Comparison of ENCODE assay signal across 13 mouse cellular contexts in genomic region chr5:98293049-98293715, GRCm38 (mm10). TPM values are rescaled to one million over a fixed set of nuclear protein-coding genes. Genes with fewer than 3 reads are reported as not detected.
DNase-seq lines count a peak whose midpoint lies in the region; ATAC-seq and TF ChIP-seq lines count a peak whose summit lies in the region.
"Had no signal": no experiment of that assay in that cellular context is flagged by ENCODE, and none has a peak within 500 bp of the region (broad histone marks: within the 10 kb centered on the region; RNA-seq: fewer than 3 reads in every experiment).

No protein-coding gene starts in this region.

- peak overlapping the region; percentile 24 for H3K4me3 ChIP-seq in kidney, embryonic 16.5 days (ENCODE audit: low read length)
- peak overlapping the region; percentile 46 for H3K4me3 ChIP-seq in forebrain, embryonic 10.5 days
- H3K4me3 ChIP-seq in intestine, postnatal 0 days (ENCODE audit: low read depth, low read length), result peak overlapping the region; percentile 23
- peak overlapping the region; percentile 20; the same call in 1 of the 2 replicates for H3K4me3 ChIP-seq in neural tube, embryonic 14.5 days (ENCODE audit: low read depth, low read length)
- H3K4me3 ChIP-seq: erythroblast, embryonic 14.5 days had no signal

- no peaks in the 10 kb centered on the region for H3K9me3 ChIP-seq in kidney, embryonic 16.5 days (ENCODE audit: low read length)
- no peaks in the 10 kb centered on the region for H3K9me3 ChIP-seq in forebrain, embryonic 10.5 days
- no peaks in the 10 kb centered on the region for H3K9me3 ChIP-seq in intestine, postnatal 0 days (ENCODE audit: control insufficient read depth)
- H3K9me3 ChIP-seq in neural tube, embryonic 14.5 days (ENCODE audit: control insufficient read depth, low read length), result no peaks in the 10 kb centered on the region

- TF ChIP-seq CTCF in intestine, postnatal 0 days (IDR thresholded peaks at IDR 0.05; ENCODE audit: low read depth), result no peak

- H3K9ac ChIP-seq in kidney, embryonic 16.5 days (replicated peaks; ENCODE audit: low read length), result no peak overlapping the region
- no peak overlapping the region for H3K9ac ChIP-seq in intestine, postnatal 0 days (ENCODE audit: low read depth, low read length)
- no peak overlapping the region for H3K9ac ChIP-seq in neural tube, embryonic 14.5 days (replicated peaks; ENCODE audit: low read depth, low read length)

- no peaks in the 10 kb centered on the region for H3K36me3 ChIP-seq in kidney, embryonic 16.5 days (ENCODE audit: insufficient read depth, low read length)
- H3K36me3 ChIP-seq in forebrain, embryonic 10.5 days (replicated peaks), result no peaks in the 10 kb centered on the region
- no peaks in the 10 kb centered on the region for H3K36me3 ChIP-seq in intestine, postnatal 0 days (ENCODE audit: control insufficient read depth, insufficient read depth)
- H3K36me3 ChIP-seq in neural tube, embryonic 14.5 days (ENCODE audit: control insufficient read depth, insufficient read depth, low read length), result no peaks in the 10 kb centered on the region

- DNase-seq in kidney, adult 18-20 months, result no peak
- DNase-seq in forebrain, embryonic 10.5 days (ENCODE audit: extremely low spot score, low spot score), result peak; percentile 16
- DNase-seq in gastrocnemius, postnatal 4 days (ENCODE audit: low spot score in 2 of 2), result no peak
- no peak for DNase-seq in thymus, postnatal 14 days
- no peak for DNase-seq in lung, adult 18-20 months
- DNase-seq: adrenal gland, adult 8-10 months; kidney, postnatal 25 days had no signal

- WGBS in kidney, embryonic 16.5 days, result 3% methylated on average over 12 of the region's 12 CpGs
- 1% methylated on average over 12 of the region's 12 CpGs for WGBS in forebrain, embryonic 10.5 days
- 4% methylated on average over 12 of the region's 12 CpGs for WGBS in intestine, postnatal 0 days
- under 1% methylated on average over 12 of the region's 12 CpGs for WGBS in neural tube, embryonic 14.5 days

- peaks cover 9% of the 10 kb centered on the region; the same call in 1 of the 2 replicates for H3K4me1 ChIP-seq in kidney, embryonic 16.5 days (ENCODE audit: insufficient read depth, low read length)
- peaks cover 16% of the 10 kb centered on the region for H3K4me1 ChIP-seq in forebrain, embryonic 10.5 days
- H3K4me1 ChIP-seq in intestine, postnatal 0 days (replicated peaks; ENCODE audit: control insufficient read depth, insufficient read depth, low read length), result no peaks in the 10 kb centered on the region
- H3K4me1 ChIP-seq in neural tube, embryonic 14.5 days (ENCODE audit: control insufficient read depth, insufficient read depth, low read length), result peaks cover 10% of the 10 kb centered on the region; the same call in 1 of the 2 replicates

- peaks cover 30% of the 10 kb centered on the region for H3K27me3 ChIP-seq in kidney, embryonic 16.5 days (ENCODE audit: insufficient read depth, low read length)
- H3K27me3 ChIP-seq in forebrain, embryonic 10.5 days (ENCODE audit: poor library complexity, severe bottlenecking), result peaks cover 49% of the 10 kb centered on the region
- H3K27me3 ChIP-seq in intestine, postnatal 0 days (replicated peaks; ENCODE audit: control insufficient read depth, insufficient read depth, low read length), result peaks cover 25% of the 10 kb centered on the region
- peaks cover 10% of the 10 kb centered on the region for H3K27me3 ChIP-seq in neural tube, embryonic 14.5 days (ENCODE audit: control insufficient read depth, insufficient read depth, low read length)

- ATAC-seq in kidney, embryonic 16.5 days (ENCODE audit: low FRiP score, low TSS enrichment), result no peak
- no peak for ATAC-seq in intestine, postnatal 0 days
- ATAC-seq in neural tube, embryonic 14.5 days (ENCODE audit: low read depth), result peak; percentile 46; the same call in 1 of the 2 replicates

- no peak overlapping the region for H3K27ac ChIP-seq in kidney, embryonic 16.5 days (ENCODE audit: low read length)
- H3K27ac ChIP-seq in forebrain, embryonic 10.5 days, result no peak overlapping the region
- H3K27ac ChIP-seq in intestine, postnatal 0 days (ENCODE audit: low read depth, low read length), result no peak overlapping the region
- no peak overlapping the region for H3K27ac ChIP-seq in neural tube, embryonic 14.5 days (ENCODE audit: low read depth, low read length)

- peak overlapping the region; percentile 41 for H3K4me2 ChIP-seq in kidney, embryonic 16.5 days (replicated peaks; ENCODE audit: low read depth, low read length)
- H3K4me2 ChIP-seq in intestine, postnatal 0 days (replicated peaks; ENCODE audit: low read depth), result peak overlapping the region; percentile 54
- peak overlapping the region; percentile 49 for H3K4me2 ChIP-seq in neural tube, embryonic 14.5 days (ENCODE audit: low read depth, low read length)

RNA-seq across cellular contexts. Expression of gene Cfap299, which starts 35.9 kb away (rescaled TPM):
- polyA plus RNA-seq in kidney, embryonic 16.5 days (2015; fragmentation: Nextera tagmentation; extraction: Ambion mirVana), result 0.48 and 0.56 TPM in 2 replicates
- 0.17 and 0.31 TPM in 2 replicates for polyA plus RNA-seq in forebrain, embryonic 10.5 days (2016; fragmentation: Nextera tagmentation; extraction: Ambion mirVana)
- 0.27 TPM in 1 of 2 replicates, not detected in the other for polyA plus RNA-seq in intestine, postnatal 0 days (2015; fragmentation: Nextera tagmentation; extraction: Ambion mirVana)
- 0.86 and 1.8 TPM in 2 replicates for polyA plus RNA-seq in neural tube, embryonic 14.5 days (2014; fragmentation: Nextera tagmentation; extraction: Ambion mirVana)
- total RNA-seq in gastrocnemius, postnatal 4 days (2021), result not detected
- total RNA-seq: adrenal gland, adult 8-10 months; megakaryocyte-erythroid progenitor cell, adult 5-6 weeks had no signal
- polyA plus RNA-seq: erythroblast, embryonic 14.5 days; spleen, adult 2 months had no signal

RNA-seq across cellular contexts. Expression of gene Fgf5, which starts 39.2 kb away (rescaled TPM):
- 0.12 and 0.55 TPM in 2 replicates for polyA plus RNA-seq in kidney, embryonic 16.5 days (2015; fragmentation: Nextera tagmentation; extraction: Ambion mirVana)
- not detected in 2 replicates for polyA plus RNA-seq in forebrain, embryonic 10.5 days (2016; fragmentation: Nextera tagmentation; extraction: Ambion mirVana)
- 0.31 and 0.59 TPM in 2 replicates for polyA plus RNA-seq in intestine, postnatal 0 days (2015; fragmentation: Nextera tagmentation; extraction: Ambion mirVana)
- 1.1 and 1.3 TPM in 2 replicates for polyA plus RNA-seq in neural tube, embryonic 14.5 days (2014; fragmentation: Nextera tagmentation; extraction: Ambion mirVana)
- total RNA-seq in gastrocnemius, postnatal 4 days (2021), result 1 to 10 TPM; 2.2 to 4.1 TPM
- total RNA-seq: megakaryocyte-erythroid progenitor cell, adult 5-6 weeks had no signal
- polyA plus RNA-seq: erythroblast, embryonic 14.5 days; spleen, adult 2 months had no signal
